Mouse (Mus musculus) C2C12 (cell line): ENCODE results near the gene Clk3. TPM values are rescaled to one million over a fixed set of nuclear protein-coding genes. Genes with fewer than 3 reads are reported as not detected.
"Not testable (repeated sequence)": the region's sequence is repeated elsewhere in the genome, so short reads cannot be mapped to it uniquely, and the experiment has no call there.

Experiments used
- H3K27me3 ChIP-seq: one replicate; pipeline ENCODE4 v1.6.1; 2011; ENCODE audit not compliant: control insufficient read depth, insufficient read depth, insufficient read length
- H3K36me3 ChIP-seq: one replicate; pipeline ENCODE4 v1.6.1; 2011; ENCODE audit not compliant: control insufficient read depth, insufficient read depth
- H3K4me3 ChIP-seq: one replicate; pipeline ENCODE4 v1.5.1; 2011; ENCODE audit warnings: mild to moderate bottlenecking, control low read depth; ENCODE audit not compliant: poor library complexity, insufficient read depth, severe bottlenecking
- H3K79me2 ChIP-seq: one replicate; pipeline ENCODE4 v1.6.1; 2011; ENCODE audit not compliant: control insufficient read depth, insufficient read depth
- H3K79me3 ChIP-seq: one replicate; pipeline ENCODE4 v1.6.1; 2011; ENCODE audit warnings: low read depth, control low read depth
- H3ac ChIP-seq: one replicate; pipeline ENCODE3; 2011; ENCODE audit warnings: low read depth; ENCODE audit not compliant: control insufficient read depth, insufficient read length
- CEBPB ChIP-seq: IDR thresholded peaks from one replicate; pipeline ENCODE4 v1.6.1; 2011; ENCODE audit warnings: low read depth, mild to moderate bottlenecking, control low read depth, moderate library complexity
- CTCF ChIP-seq: IDR thresholded peaks from one replicate; pipeline ENCODE4 v1.5.1; 2011; ENCODE audit not compliant: control insufficient read depth, insufficient read depth, insufficient read length
- FOSL1 ChIP-seq: IDR thresholded peaks from one replicate; pipeline ENCODE4 v1.8.0; 2011; ENCODE audit warnings: mild to moderate bottlenecking, low read length; ENCODE audit not compliant: poor library complexity, insufficient read depth, severe bottlenecking
- MAX ChIP-seq: IDR thresholded peaks from one replicate; pipeline ENCODE4 v1.6.1; 2011; ENCODE audit warnings: mild to moderate bottlenecking, control low read depth
- MYOD1 ChIP-seq: IDR thresholded peaks from one replicate; pipeline ENCODE4 v1.6.1; 2011; ENCODE audit warnings: low read depth; ENCODE audit not compliant: control insufficient read depth, insufficient read length
- MYOG ChIP-seq: IDR thresholded peaks from one replicate; pipeline ENCODE4 v1.6.1; 2011; ENCODE audit not compliant: control insufficient read depth, insufficient read length; ENCODE audit errors: extremely low read depth
- USF1 ChIP-seq: IDR thresholded peaks from one replicate; pipeline ENCODE4 v1.6.1; 2011; ENCODE audit warnings: low read depth, mild to moderate bottlenecking, control low read depth, moderate library complexity
- polyA plus RNA-seq: library from polyadenylated mRNA; unstranded; fragments of >200 nt; fragmentation: generic; extraction: Trizol; gene quantifications from one replicate; pipeline ENCODE4 v1.2.1, GENCODE M21; 2012; ENCODE audit warnings: missing spikeins

Gene Clk3
- polyA plus RNA-seq, 1 experiment = 50.9 TPM

DNA sequence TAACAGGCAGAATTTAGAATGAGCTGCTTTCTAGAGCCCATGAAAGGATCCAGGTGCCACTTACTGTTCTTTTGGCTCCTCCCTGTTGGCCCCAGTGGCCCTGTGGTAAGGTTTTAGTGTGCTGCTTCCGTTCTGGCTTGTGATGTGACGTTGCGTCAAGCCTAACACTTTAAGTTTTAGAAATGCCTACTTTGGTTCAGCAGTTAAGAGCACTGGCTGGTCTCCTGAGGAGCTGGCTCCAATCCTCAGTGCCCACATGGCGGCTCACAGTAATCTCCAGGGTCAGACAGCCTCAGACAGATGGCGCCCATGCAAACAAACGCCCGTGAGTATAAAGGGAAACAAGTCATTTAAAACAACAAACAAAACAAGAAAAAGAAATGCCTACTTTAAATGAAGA, 47.3 kb downstream of the Clk3 start:
- Histone ChIP-seq H3K27me3 (no peaks in the 10 kb centered on the region), H3K79me2 (peaks cover 18% of the 10 kb centered on the region), H3K36me3 (peaks cover 54% of the 10 kb centered on the region), H3K4me3 (no peak overlapping the region), H3K79me3 (peaks cover 14% of the 10 kb centered on the region), H3ac (no peak overlapping the region)
- TF ChIP-seq CTCF = no peak
- no peak for TF ChIP-seq MYOG
- TF ChIP-seq MYOD1 = no peak

DNA sequence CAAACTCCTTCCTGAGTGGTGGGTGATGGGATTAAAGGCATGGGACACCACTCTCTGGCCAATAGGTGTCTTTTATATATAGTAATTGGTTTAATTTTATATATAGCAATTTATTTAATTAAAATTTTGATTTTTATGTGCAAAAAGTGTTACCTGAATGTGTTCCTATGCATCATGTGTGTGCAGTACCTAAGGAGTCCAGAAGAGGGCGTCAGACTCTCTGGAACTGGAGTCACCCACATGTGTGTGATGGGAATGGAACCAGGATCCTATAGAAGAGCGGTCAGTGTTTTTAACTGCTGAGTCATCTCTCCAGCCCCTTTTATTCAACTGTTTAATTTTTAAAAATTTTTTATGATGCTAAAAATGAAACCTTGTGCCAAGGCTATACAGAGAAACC, 53.5 kb downstream of the Clk3 start:
- H3K79me2 ChIP-seq = peaks cover 49% of the 10 kb centered on the region
- TF ChIP-seq FOSL1 (no peak), CTCF (no peak), MYOD1 (no peak), MAX (no peak), USF1 (no peak)

DNA sequence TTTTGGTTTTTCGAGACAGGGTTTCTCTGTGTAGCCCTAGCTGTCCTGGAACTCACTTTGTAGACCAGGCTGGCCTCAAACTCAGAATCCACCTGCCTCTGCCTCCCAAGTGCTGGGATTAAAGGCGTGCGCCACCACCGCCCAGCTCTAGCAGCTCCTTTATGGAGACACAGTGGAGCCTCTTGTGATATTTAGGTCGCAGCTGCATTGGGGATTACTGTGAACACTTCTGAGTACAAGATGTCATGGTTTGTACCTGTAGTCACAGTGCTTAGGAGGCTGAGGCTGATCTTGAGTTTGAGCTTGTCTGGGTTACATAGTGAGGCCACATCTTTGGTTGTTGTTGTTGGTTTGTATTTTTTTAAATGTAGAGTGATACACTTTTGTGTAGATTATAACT, 55.4 kb downstream of the Clk3 start:
- H3K79me2 ChIP-seq = peaks cover 49% of the 10 kb centered on the region
- peaks cover 29% of the 10 kb centered on the region for H3K79me3 ChIP-seq
- H3K4me3 ChIP-seq, H3K27me3 ChIP-seq, H3ac ChIP-seq: not testable (repeated sequence)
- peaks cover 21% of the 10 kb centered on the region for H3K36me3 ChIP-seq

More for the DNA sequence above, 53.5 kb downstream of the Clk3 start:
- Histone ChIP-seq H3K79me3 (peaks cover 29% of the 10 kb centered on the region), H3ac (no peak overlapping the region), H3K36me3 (peaks cover 31% of the 10 kb centered on the region), H3K4me3 (no peak overlapping the region), H3K27me3 (no peaks in the 10 kb centered on the region)

DNA sequence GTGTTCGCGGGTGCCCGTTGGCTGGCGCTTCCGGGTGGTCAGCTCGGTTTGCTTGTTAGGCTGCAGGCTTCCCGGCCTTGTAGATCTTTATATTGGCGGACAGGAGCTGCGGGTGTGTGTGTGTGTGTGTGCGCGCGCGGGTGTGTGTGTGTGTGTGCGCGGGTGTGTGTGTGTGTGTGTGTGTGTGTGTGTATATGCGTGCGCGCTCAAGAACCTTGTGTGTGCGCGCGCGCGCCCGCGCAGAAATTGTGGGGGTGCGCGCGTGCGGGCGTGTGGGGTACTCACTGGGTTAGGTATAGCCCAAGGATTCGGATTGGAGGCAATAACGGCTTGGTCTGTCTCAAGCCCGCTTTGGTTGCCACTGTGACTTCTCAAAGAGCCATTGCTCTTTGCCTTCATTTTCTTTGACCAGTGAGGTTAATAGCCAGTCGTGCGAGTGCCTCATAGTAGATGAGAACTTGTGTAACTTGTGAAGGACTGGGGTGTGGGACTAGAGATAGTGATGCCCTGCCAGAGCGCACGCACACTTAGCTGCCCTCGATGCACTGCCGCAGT, 56.9 kb downstream of the Clk3 start:
- no peaks in the 10 kb centered on the region for H3K27me3 ChIP-seq
- H3K4me3 ChIP-seq = peak overlapping the region; percentile 82
- peak overlapping the region; percentile 85 for H3ac ChIP-seq
- TF ChIP-seq USF1 (no peak), MYOG (no peak), MAX (no peak), CEBPB (no peak), FOSL1 (no peak)
- H3K79me2 ChIP-seq = peaks cover 49% of the 10 kb centered on the region
- H3K79me3 ChIP-seq = peaks cover 29% of the 10 kb centered on the region
- peaks cover 10% of the 10 kb centered on the region for H3K36me3 ChIP-seq

DNA sequence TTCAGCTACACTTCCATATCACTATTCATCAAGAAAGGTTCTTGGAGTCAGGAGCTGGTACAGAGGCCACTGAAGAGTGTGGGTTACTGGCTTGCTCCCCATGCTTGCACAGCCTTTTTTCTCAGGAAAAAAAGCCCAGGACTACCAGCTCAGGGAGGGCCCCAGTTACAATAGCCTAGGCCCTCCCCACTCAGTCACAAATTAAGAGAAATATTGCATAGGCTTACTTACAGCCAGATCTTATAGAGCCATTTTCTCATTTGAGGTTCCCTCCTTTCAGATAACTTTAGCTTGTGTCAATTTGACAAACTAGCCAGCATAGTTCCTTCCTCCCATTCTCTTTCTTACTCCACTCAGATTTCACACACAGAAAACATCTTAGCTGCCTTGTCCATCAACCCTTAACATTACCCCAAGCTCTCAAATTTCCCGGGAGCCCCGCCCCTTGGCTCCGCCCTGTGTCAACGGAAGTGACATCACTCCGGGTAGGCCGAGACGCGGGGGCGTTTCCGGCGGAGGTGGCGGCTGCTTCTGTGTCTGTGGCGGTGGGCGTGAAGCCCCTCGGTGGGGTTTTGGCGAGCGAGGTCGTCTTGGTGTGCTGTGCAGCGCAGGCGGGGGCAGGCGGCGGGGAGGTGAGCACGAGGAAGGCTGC, 57.5 kb downstream of the Clk3 start, which contains the start of gene Edc3:
Edc3 (plus strand) TSS at position 473 of the 652 bp plus-strand sequence.
- no peak for TF ChIP-seq USF1
- TF ChIP-seq MYOD1 = no peak
- TF ChIP-seq CEBPB = no peak
- TF ChIP-seq MAX = no peak
- no peak for TF ChIP-seq MYOG
- H3K27me3 ChIP-seq = no peaks in the 10 kb centered on the region
- peaks cover 49% of the 10 kb centered on the region for H3K79me2 ChIP-seq

DNA sequence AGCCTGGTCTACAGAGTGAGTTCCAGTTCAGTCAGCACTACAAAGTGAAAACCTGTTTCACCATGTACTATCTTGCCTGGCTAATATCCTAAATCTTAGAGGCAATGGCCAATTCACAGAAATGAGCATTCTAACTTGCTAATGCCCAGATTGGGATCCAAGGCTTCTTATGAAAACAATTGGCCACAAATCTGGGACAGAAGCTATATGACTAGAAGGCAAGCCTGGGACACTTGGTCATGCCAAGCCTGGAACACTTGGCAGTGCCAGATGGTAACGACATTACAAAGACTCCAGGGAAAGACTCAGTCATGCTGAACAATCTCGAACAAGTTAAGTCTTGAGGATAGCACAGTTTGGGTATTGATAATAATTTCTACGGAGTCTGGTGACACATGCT, 59.2 kb downstream of the Clk3 start:
- no peak overlapping the region for H3K4me3 ChIP-seq
- no peaks in the 10 kb centered on the region for H3K36me3 ChIP-seq
- TF ChIP-seq FOSL1 (no peak), CEBPB (no peak), MAX (no peak), USF1 (no peak), CTCF (no peak), MYOG (no peak), MYOD1 (no peak)
- peaks cover 32% of the 10 kb centered on the region for H3K79me2 ChIP-seq
- no peaks in the 10 kb centered on the region for H3K27me3 ChIP-seq
- H3ac ChIP-seq = no peak overlapping the region
- peaks cover 19% of the 10 kb centered on the region for H3K79me3 ChIP-seq

More for the DNA sequence above, 57.5 kb downstream of the Clk3 start, which contains the start of gene Edc3:
- Histone ChIP-seq H3K79me3 (peaks cover 29% of the 10 kb centered on the region), H3K36me3 (peaks cover 8% of the 10 kb centered on the region), H3K4me3 (peak within 1 kb of the TSS; percentile 82), H3ac (peak within 1 kb of the TSS; percentile 85)

Other genes starting within 250 kb of the Clk3 start
- 630 TPM for gene Cox5a, start 244.6 kb downstream of the Clk3 start, polyA plus RNA-seq
- 20.9 TPM for gene Fam219b, start 228.3 kb downstream of the Clk3 start, polyA plus RNA-seq
- gene Mpi, start 213.1 kb downstream of the Clk3 start, polyA plus RNA-seq = 35.7 TPM
- gene Scamp2, start 204.9 kb downstream of the Clk3 start, polyA plus RNA-seq = 22.5 TPM
- 5.4 TPM for gene Ulk3, start 176.4 kb downstream of the Clk3 start, polyA plus RNA-seq
- 0.06 TPM for gene Cplx3, start 159.6 kb downstream of the Clk3 start, polyA plus RNA-seq
- gene Lman1l, start 145.1 kb downstream of the Clk3 start, polyA plus RNA-seq = 0.68 TPM
- 66.2 TPM for gene Csk, start 112.2 kb downstream of the Clk3 start, polyA plus RNA-seq
- gene Cyp1a2, start 82.2 kb downstream of the Clk3 start, polyA plus RNA-seq = not detected
- 0.14 TPM for gene Cyp1a1, start 77.9 kb downstream of the Clk3 start, polyA plus RNA-seq
- gene Edc3, start 57.3 kb downstream of the Clk3 start, polyA plus RNA-seq = 16.8 TPM
- 0.87 TPM for gene Arid3b, start 70.9 kb upstream of the Clk3 start, polyA plus RNA-seq
- gene Ubl7, start 145.1 kb upstream of the Clk3 start, polyA plus RNA-seq = 59.0 TPM
- gene Sema7a, start 174.3 kb upstream of the Clk3 start, polyA plus RNA-seq = 53.8 TPM
- 0.04 TPM for gene Cyp11a1, start 240.6 kb upstream of the Clk3 start, polyA plus RNA-seq